Mouse (Mus musculus): ENCODE measurements around the gene Ccdc142. TPM values are rescaled to one million over a fixed set of nuclear protein-coding genes. Genes with fewer than 3 reads are reported as not detected.

The Ccdc142 gene
- polyA plus RNA-seq, 2 experiments: 3.0 to 5.2 TPM

- H3K9ac ChIP-seq (ENCODE audit: low read depth, low read length, severe bottlenecking): peak overlapping the region; percentile 90
- peak overlapping the region; percentile 61 for H3K4me3 ChIP-seq (replicated peaks; ENCODE audit: low read length)
- peaks cover 35% of the 10 kb centered on the region for H3K4me1 ChIP-seq (ENCODE audit: control insufficient read depth, insufficient read depth, low read length)
- WGBS: 7% methylated on average over 5 of the region's 5 CpGs
- H3K27me3 ChIP-seq (ENCODE audit: control insufficient read depth, insufficient read depth, low read length): no peaks in the 10 kb centered on the region
- peak overlapping the region; percentile 90 for H3K4me2 ChIP-seq (replicated peaks; ENCODE audit: low read depth, low read length, severe bottlenecking)
- H3K9me3 ChIP-seq (ENCODE audit: control insufficient read depth, low read length): no peaks in the 10 kb centered on the region
- H3K36me3 ChIP-seq (ENCODE audit: control insufficient read depth, insufficient read depth, low read length): peaks cover 3% of the 10 kb centered on the region
- ATAC-seq (ENCODE audit: low FRiP score, low read depth) (no peak), DNase-seq (ENCODE audit: low spot score) (no peak)
- H3K27ac ChIP-seq (replicated peaks; ENCODE audit: low read depth, low read length): peak overlapping the region; percentile 100
- TF ChIP-seq POLR2A (IDR thresholded peaks at IDR 0.05; ENCODE audit: borderline replicate concordance, extremely low read depth, insufficient read depth, insufficient read length): no peak
Measured at GRCm38 (mm10) chr6:83136291-83136880, 35.0 kb downstream of the Ccdc142 start.

GRCm38 (mm10) chr6:83136881-83137575, 35.6 kb downstream of the Ccdc142 start:
- Histone ChIP-seq H3K9me3 (ENCODE audit: control insufficient read depth, low read length) (no peaks in the 10 kb centered on the region), H3K4me3 (replicated peaks; ENCODE audit: low read length) (peak overlapping the region; percentile 61), H3K9ac (ENCODE audit: low read depth, low read length, severe bottlenecking) (peak overlapping the region; percentile 90), H3K4me1 (ENCODE audit: control insufficient read depth, insufficient read depth, low read length) (peaks cover 41% of the 10 kb centered on the region), H3K27ac (replicated peaks; ENCODE audit: low read depth, low read length) (peak overlapping the region; percentile 100), H3K36me3 (ENCODE audit: control insufficient read depth, insufficient read depth, low read length) (peaks cover 3% of the 10 kb centered on the region), H3K27me3 (ENCODE audit: control insufficient read depth, insufficient read depth, low read length) (no peaks in the 10 kb centered on the region), H3K4me2 (replicated peaks; ENCODE audit: low read depth, low read length, severe bottlenecking) (peak overlapping the region; percentile 90)
- under 1% methylated on average over 21 of the region's 26 CpGs for WGBS
- ATAC-seq (ENCODE audit: low FRiP score, low read depth): peak; percentile 88
- DNase-seq (ENCODE audit: low spot score): peak; percentile 89
- peak; percentile 80; the same call in 1 of the 2 replicates for TF ChIP-seq POLR2A (IDR thresholded peaks at IDR 0.05; ENCODE audit: borderline replicate concordance, extremely low read depth, insufficient read depth, insufficient read length)

DNA sequence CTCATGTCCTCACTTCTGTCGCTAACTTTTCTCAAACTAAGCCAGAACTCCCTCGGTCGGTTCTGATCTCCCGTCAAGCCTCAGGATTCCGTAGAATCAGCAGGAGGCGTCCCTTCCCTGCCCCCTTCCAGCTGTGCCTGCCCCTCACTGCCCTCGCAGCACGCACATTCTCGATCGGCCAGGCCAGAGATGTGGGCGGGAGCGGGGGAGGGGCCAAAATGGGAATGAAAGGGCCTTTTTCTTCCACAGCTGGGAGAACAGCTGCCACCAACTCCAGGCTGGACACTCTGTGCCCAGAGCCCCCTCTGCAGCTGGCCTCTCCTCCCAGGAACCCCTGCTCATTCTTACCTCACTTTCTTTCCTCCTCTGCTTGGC, 36.2 kb downstream of the Ccdc142 start:
- H3K27ac ChIP-seq (replicated peaks; ENCODE audit: low read depth, low read length): peak overlapping the region; percentile 100
- peak; percentile 90 for DNase-seq (ENCODE audit: low spot score)
- H3K4me1 ChIP-seq (ENCODE audit: control insufficient read depth, insufficient read depth, low read length): peaks cover 46% of the 10 kb centered on the region
- H3K36me3 ChIP-seq (ENCODE audit: control insufficient read depth, insufficient read depth, low read length): peaks cover 6% of the 10 kb centered on the region
- H3K4me3 ChIP-seq (replicated peaks; ENCODE audit: low read length): peak overlapping the region; percentile 61
- no peak for TF ChIP-seq POLR2A (IDR thresholded peaks at IDR 0.05; ENCODE audit: borderline replicate concordance, extremely low read depth, insufficient read depth, insufficient read length)
- H3K27me3 ChIP-seq (ENCODE audit: control insufficient read depth, insufficient read depth, low read length): no peaks in the 10 kb centered on the region
- peak; percentile 86 for ATAC-seq (ENCODE audit: low FRiP score, low read depth)
- H3K4me2 ChIP-seq (replicated peaks; ENCODE audit: low read depth, low read length, severe bottlenecking): peak overlapping the region; percentile 90
- 0% methylated on average over 12 of the region's 12 CpGs for WGBS
- no peaks in the 10 kb centered on the region for H3K9me3 ChIP-seq (ENCODE audit: control insufficient read depth, low read length)
- H3K9ac ChIP-seq (ENCODE audit: low read depth, low read length, severe bottlenecking): peak overlapping the region; percentile 90

GRCm38 (mm10) chr6:83138056-83138455, 36.7 kb downstream of the Ccdc142 start:
- under 1% methylated on average over 11 of the region's 11 CpGs for WGBS
- peak overlapping the region; percentile 61 for H3K4me3 ChIP-seq (replicated peaks; ENCODE audit: low read length)
- no peaks in the 10 kb centered on the region for H3K9me3 ChIP-seq (ENCODE audit: control insufficient read depth, low read length)
- peak overlapping the region; percentile 90 for H3K4me2 ChIP-seq (replicated peaks; ENCODE audit: low read depth, low read length, severe bottlenecking)
- DNase-seq (ENCODE audit: low spot score) (peak; percentile 55), ATAC-seq (ENCODE audit: low FRiP score, low read depth) (peak; percentile 23; the same call in 1 of the 2 replicates)
- H3K9ac ChIP-seq (ENCODE audit: low read depth, low read length, severe bottlenecking): peak overlapping the region; percentile 90
- peaks cover 50% of the 10 kb centered on the region for H3K4me1 ChIP-seq (ENCODE audit: control insufficient read depth, insufficient read depth, low read length)
- H3K27ac ChIP-seq (replicated peaks; ENCODE audit: low read depth, low read length): peak overlapping the region; percentile 100
- peaks cover 6% of the 10 kb centered on the region for H3K36me3 ChIP-seq (ENCODE audit: control insufficient read depth, insufficient read depth, low read length)
- no peak for TF ChIP-seq POLR2A (IDR thresholded peaks at IDR 0.05; ENCODE audit: borderline replicate concordance, extremely low read depth, insufficient read depth, insufficient read length)
- H3K27me3 ChIP-seq (ENCODE audit: control insufficient read depth, insufficient read depth, low read length): no peaks in the 10 kb centered on the region

GRCm38 (mm10) chr6:83140044-83140443, 38.6 kb downstream of the Ccdc142 start:
- Histone ChIP-seq H3K4me2 (replicated peaks; ENCODE audit: low read depth, low read length, severe bottlenecking) (0 out of 2 replicates have a peak overlapping the region, but pooled peaks have one; percentile 90), H3K27ac (replicated peaks; ENCODE audit: low read depth, low read length) (no peak overlapping the region), H3K9me3 (ENCODE audit: control insufficient read depth, low read length) (no peaks in the 10 kb centered on the region), H3K36me3 (ENCODE audit: control insufficient read depth, insufficient read depth, low read length) (peaks cover 11% of the 10 kb centered on the region), H3K4me1 (ENCODE audit: control insufficient read depth, insufficient read depth, low read length) (peaks cover 46% of the 10 kb centered on the region), H3K27me3 (ENCODE audit: control insufficient read depth, insufficient read depth, low read length) (no peaks in the 10 kb centered on the region), H3K9ac (ENCODE audit: low read depth, low read length, severe bottlenecking) (no peak overlapping the region), H3K4me3 (replicated peaks; ENCODE audit: low read length) (no peak overlapping the region)
- DNase-seq (ENCODE audit: low spot score) (no peak), ATAC-seq (ENCODE audit: low FRiP score, low read depth) (no peak)
- no peak for TF ChIP-seq POLR2A (IDR thresholded peaks at IDR 0.05; ENCODE audit: borderline replicate concordance, extremely low read depth, insufficient read depth, insufficient read length)
- 86% methylated on average over 8 of the region's 8 CpGs for whole genome bisulfite sequencing
